Mouse (Mus musculus): ENCODE data around the gene Ppp2r5c.

The Ppp2r5c gene

DNA sequence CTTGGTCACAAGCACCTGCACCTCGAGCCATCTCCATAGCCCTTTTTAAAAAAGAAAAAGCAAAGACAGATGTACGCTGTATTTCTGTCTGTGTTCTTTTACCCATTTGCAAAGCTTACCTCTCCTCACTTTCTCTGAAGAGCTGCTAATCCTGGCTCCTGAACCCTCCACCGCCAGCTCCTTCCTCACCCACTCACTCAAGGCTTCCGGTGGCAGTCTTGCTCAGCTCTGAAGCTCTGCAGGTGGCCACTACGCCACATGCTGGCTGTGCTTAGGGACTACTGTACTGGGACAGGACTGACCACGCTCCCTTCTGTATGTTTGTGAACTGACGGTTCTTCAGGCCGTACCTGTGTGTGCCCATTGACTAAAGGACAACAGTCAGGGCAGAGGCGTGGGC lies 119.4 kb downstream of the Ppp2r5c start:
- DNase-seq = no peak

- DNase-seq = no peak
Observed at GRCm38 (mm10) chr12:110571050-110571449, 124.1 kb downstream of the Ppp2r5c start.

DNA sequence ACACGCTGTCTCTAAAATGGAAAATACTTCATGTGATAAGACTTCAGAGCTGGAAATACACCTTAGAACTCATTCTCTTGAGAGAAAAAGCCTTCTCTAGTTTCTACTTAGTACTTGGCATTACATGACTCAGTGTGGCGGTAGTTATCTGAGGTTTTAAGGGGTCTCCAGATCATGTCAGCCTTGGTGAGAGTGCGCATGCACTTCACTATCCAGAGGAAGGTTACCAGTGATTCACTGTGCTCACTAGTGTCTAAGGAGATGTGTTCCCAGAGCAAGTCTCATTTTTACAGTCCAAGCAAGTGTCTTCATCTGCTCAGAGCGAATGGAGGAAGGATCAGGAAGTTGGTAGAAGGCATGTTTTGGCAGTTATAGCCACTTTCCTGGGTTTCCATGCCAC lies 125.4 kb downstream of the Ppp2r5c start:
- DNase-seq = no peak

DNA sequence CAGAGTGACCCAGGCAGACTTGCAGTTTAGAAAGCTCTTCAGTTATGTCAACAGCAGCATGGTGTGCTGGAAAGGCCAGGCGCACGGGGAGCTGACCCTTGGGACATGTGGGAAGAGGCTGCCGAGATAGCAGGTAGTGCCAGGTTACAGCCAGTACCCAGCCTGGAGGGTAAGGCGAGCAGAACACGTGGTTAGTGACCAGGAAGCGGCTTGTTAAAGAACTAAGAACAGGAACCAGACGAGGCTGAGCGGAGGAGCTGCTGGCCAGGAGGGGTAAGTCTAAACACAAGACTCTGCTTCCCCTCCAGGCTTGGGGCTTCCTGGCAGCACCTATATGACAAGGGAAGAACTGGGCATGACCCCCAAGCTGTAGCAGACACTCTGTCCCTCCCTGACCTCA lies 126.7 kb downstream of the Ppp2r5c start:
- DNase-seq = no peak

DNA sequence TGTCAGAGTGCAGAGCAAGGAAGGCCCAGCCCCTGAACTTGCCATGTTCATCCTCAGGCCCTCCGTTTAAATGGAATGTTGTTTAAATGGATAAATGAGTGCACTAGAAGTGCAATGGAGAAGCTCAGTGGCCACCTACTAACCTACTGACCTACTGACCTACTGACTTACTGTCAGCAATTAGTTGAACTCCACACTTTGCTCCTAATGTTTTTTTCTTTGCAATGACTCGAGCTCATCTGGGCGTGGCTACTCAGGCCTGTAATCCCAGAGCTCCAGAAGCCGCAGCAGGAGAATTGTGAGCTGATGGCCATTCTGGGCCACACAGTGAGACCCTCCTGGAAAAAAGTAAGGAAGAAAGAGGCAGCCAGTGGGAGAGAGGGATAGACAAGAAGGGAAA lies 129.0 kb downstream of the Ppp2r5c start:
- no peak for DNase-seq

DNA sequence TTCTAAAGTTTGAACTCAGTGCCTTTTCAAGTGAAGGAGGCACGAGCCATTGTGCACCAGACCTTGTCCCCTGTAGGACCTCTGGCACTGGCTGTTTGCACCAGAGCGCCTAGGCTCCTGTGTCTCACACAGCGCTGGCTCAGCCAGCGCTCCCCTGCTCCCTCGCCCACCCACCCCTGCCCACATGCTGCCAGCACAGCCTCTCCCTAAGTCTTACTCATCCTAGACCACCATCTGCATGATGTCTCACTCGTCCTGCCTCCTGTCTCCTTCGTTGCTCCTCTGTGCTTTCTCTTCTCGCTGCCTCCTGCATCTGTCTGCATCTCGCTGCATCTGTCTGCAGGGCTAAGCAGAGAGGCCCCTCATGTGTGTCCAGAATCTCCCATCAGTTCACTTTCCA lies 131.4 kb downstream of the Ppp2r5c start:
- no peak for DNase-seq

DNA sequence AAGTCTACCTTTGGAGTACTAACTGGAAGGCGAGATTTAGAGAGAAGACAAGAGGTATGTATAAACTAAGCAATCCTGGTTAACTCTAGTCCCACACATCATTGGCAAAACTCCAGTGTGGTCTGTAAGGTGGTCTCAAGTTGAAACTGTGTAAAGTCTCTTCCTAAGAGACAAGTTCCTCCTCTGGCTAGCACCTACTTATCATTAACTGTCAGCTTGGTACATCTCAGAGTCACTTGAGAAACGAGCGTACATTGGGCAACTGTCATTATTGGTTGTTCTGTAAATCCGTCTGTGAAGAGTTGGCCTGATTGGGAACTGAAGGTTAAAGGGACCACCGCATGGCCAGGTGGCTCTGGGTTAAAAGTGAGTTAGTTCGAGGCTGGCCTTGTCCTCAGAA lies 141.7 kb downstream of the Ppp2r5c start:
- DNase-seq = no peak

DNA sequence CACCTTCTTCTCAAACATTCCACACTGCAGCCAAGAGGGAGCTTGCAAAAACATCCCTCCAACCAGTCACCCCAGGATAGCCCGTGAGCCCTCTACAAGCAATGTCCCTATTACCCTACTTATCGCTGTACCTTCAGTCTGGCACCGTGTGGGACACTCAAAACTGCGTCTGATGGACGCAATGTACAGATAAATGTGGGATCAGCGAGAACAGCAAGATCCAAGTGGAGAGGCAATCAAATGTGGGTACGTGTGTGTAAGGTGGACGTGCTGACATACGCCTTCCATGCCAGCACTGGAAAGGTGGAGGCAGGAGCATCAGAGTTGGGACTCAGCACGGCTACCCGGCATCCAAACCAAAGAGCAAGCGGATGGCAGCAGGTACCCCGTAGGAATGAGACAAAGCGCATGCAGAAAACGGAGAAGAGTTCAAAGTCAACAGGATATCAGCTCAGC lies 143.9 kb downstream of the Ppp2r5c start:
- DNase-seq = no peak

DNA sequence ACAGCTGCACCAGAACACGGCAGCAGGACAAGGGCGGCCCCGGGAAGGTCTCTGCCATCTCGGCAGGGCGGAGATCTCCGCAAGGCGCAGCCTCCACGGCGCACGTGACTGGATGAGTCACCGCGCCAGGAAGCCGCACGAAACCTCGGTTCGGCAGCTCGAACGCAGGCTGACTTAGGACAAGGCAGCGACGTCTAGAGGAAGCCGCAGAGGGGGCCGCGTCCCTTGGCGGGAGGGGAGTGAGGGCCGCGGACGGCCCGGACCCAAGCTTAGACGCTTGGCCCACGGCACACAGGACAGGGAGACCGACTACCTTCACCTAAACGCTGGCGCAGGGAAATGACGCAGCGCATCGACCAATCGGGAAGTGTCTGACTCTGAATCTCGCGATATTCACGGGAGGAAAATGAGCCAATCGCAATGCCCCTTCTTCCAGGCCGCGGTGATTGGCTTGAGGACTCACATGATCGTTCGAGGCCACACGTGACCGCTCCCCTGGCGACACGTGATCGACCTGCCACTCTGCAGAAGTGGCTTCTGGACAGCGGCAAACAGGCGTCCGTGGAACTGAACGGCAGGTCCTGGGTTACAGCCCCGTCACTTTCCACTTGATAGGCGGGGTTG lies 144.5 kb downstream of the Ppp2r5c start:
- DNase-seq = peak; percentile 99

DNA sequence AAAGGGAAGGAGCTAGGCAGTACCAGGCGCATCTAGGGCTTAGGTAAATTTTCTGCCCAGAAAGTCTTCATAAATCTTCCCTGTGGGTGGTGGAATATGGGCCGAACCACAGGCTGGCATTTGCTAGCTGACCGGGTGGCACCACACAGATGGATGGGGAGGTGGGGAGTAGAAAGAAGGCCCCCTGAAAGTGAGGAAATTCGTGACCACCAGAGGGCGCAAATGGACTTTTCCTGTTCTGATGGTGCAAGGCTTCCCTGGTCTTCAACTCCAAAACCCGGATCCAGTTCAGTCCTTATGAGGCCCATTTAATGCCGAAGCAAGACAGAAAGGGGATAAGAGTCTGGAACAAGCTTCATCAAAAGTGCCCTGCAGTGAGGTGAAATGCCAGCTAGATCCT lies 151.6 kb downstream of the Ppp2r5c start:
- DNase-seq = peak; percentile 62

DNA sequence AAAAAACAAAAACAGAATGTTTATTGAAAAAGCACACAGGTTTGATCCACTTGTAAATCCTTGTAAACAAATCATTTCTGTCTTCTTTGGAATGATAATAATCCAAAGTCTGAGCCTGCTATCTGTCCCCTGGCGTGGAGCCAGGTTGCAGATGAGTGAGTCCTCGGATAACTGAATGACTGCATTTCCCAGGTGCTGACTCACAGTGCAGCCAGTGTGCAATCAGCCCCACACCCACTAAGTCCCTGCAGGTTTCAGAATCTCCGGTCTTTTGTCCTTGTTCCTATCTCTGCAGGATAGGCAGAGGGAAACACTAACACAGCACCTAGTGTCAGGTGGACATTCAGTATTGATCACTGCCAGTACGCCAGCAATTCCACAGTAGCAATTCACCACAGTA lies 152.9 kb downstream of the Ppp2r5c start:
- DNase-seq = no peak

DNA sequence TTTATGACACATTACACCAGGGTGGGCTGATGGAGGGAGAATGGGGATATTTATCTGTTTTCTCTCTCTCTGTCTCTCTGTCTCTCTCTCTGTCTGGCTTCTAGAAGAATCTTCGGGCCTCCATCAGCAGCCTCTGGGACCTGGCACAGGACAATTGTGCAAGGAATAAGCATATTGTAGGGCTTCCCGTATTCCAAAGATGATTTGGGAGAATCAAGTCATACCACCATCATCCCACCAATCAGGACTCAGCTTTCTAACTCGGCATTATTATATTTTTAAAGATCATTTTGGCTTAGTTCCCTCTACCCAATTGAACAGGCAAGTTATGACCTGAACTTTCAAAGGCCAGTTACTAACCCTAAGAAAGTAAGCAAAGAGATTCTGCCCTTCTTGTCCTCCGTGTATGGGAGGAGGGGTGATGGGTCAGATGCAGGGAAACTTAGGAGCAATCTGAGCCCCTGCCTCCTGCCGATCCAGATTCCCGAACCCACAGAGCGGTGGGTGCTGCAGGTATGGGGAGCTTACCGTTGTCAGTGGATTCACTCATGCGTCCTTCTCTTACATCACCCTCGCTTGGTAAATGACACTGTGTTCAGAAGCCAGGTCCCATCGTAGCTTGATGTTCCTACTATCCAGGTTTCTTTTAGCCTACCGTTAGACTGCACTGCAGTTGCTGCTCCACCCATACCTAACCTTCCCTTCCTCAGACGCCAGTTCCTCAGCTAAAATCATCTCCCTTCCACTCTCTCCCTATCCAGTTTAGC lies 153.5 kb downstream of the Ppp2r5c start:
- DNase-seq = no peak

- DNase-seq = peak; percentile 96
Observed at GRCm38 (mm10) chr12:110601241-110602218, 154.6 kb downstream of the Ppp2r5c start, which contains the start of gene Dync1h1. Dync1h1 (plus strand) TSS chr12:110601452.

- DNase-seq = no peak
Observed at GRCm38 (mm10) chr12:110606161-110606560, 159.2 kb downstream of the Ppp2r5c start.

- no peak for DNase-seq
Observed at GRCm38 (mm10) chr12:110606676-110607075, 159.8 kb downstream of the Ppp2r5c start.

- DNase-seq = peak; percentile 77
Observed at GRCm38 (mm10) chr12:110608460-110609152, 161.7 kb downstream of the Ppp2r5c start.

DNA sequence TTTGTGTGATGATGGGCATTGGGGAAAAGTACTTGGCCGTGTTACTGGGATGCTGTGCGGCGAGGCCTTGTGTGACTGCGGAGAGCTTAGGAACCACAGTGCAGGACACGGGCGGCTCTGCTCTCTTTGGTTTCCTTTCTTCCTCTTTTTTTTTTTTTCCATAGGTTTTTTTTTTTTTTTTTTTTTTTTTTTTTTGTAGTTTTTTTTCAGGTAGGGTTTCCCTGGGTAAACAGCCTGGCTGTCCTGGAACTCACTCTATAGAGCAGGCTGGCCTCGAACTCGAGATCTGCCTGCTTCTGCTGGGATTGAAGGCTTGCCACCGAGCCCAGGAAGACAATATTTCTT lies 162.2 kb downstream of the Ppp2r5c start:
- no peak for DNase-seq

DNA sequence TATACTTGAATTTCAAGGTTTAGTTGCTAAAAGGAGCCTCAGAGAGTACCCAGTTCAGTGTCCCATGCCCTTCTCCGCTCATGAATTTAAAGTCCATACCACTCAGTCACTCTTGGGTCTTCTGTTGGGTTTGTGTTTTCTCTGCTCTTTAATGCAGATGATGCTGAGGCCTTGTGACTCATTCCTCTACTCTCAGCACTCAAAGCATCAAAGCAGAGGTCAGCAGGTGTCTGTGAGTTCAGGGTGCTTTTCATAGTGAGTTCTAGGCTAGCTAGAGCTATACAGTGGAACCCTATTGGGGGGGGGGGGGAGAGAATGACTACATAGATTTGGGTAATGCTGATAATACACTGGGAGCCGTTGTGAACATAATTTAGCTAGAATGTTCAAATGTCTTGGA lies 163.8 kb downstream of the Ppp2r5c start:
- no peak for DNase-seq

DNA sequence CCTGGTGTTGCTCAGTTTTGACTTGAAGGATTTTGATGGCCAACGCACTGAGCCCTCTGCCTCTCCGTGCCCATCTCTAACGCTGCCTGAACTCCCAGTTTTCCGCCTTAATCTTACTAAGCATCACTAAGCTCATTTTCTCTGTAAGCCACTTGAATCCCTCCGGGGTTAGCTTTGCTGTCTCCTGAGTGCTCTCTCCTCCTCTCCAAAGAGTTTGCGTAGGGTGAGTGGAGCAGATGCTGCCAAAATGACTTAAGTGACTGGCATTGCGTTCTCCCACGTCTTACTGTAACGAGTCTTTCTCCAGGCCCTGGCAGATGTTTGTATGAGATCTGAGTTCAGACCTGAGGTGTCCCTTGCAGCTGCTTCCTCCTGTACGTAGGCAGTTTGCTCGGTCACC lies 183.1 kb downstream of the Ppp2r5c start:
- no peak for DNase-seq
